Mouse (Mus musculus): ENCODE data around the gene D430041D05Rik. TPM values are rescaled to one million over a fixed set of nuclear protein-coding genes. Genes with fewer than 3 reads are reported as not detected.
"Not testable (repeated sequence)": the region's sequence is repeated elsewhere in the genome, so short reads cannot be mapped to it uniquely, and the experiment has no call there.

D430041D05Rik gene
- polyA plus RNA-seq, 1 experiment from 2014 or later = 1.7 TPM

- H3K4me3 ChIP-seq = no peak overlapping the region
- DNase-seq (ENCODE audit: low spot score) = no peak
- WGBS = 85% methylated on average over 5 of the region's 5 CpGs
Measured at GRCm38 (mm10) chr2:104124071-104124470, 286.7 kb downstream of the D430041D05Rik start.

GRCm38 (mm10) chr2:104123540-104123939 lies 287.3 kb downstream of the D430041D05Rik start:
- Histone ChIP-seq H3K9me3 (no peaks in the 10 kb centered on the region), H3K36me3 (no peaks in the 10 kb centered on the region), H3K4me3 (peak overlapping the region; percentile 81), H3K4me1 (replicated peaks) (peaks cover 24% of the 10 kb centered on the region), H3K27ac (peak overlapping the region; percentile 87; the same call in 1 of the 2 replicates), H3K27me3 (ENCODE audit: insufficient read depth, poor library complexity, severe bottlenecking) (peaks cover 48% of the 10 kb centered on the region)
- 48% methylated on average over 3 of the region's 3 CpGs for WGBS
- no peak for DNase-seq (ENCODE audit: low spot score)

More at GRCm38 (mm10) chr2:104124071-104124470, 286.7 kb downstream of the D430041D05Rik start:
- Histone ChIP-seq H3K4me1 (replicated peaks) (peaks cover 21% of the 10 kb centered on the region), H3K27ac (no peak overlapping the region), H3K27me3 (ENCODE audit: insufficient read depth, poor library complexity, severe bottlenecking) (peaks cover 48% of the 10 kb centered on the region), H3K9me3 (no peaks in the 10 kb centered on the region), H3K36me3 (no peaks in the 10 kb centered on the region)

DNA sequence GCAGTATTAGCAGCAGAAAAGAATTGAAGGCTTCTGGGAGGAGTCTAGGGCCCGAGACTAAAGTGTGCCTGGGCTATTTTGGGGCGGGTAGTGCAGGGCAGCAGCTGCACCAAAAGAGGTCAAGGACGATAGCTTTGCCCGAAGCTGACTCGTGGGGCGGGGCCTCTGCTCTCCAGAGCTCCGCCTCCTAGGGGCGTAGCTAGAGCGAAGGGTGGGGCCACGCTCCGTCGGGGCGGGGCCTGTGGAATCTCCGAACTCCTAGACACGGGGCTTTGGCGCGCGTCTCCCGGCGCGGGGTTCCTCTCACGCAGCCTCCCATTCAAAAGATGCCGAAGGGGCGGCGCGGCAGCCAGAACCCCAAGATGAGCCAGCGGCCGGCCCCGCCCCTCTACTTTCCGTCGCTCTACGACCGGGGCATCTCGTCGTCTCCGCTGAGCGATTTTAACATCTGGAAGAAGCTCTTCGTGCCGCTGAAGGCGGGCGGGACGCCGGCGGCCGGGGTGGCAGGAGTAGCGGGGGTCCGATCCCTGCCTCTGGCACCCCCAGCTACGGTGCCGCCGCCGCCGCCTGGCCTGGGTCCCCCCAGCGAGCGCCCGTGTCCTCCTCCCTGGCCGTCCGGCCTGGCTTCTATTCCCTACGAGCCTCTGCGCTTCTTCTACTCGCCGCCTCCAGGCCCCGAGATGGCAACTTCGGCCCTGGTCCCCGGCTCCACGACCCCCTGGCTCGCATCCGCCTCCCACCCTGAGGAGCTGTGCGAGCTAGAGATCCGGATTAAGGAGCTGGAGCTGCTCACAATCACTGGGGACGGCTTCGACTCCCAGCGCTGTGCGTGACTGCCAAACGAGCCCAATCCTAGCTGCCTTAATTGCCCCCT lies 288.1 kb downstream of the D430041D05Rik start, which contains the start of gene A930018P22Rik:
A930018P22Rik (plus strand) TSS at position 265 of the 874 bp plus-strand sequence.
- H3K9me3 ChIP-seq = no peaks in the 10 kb centered on the region
- peak; percentile 92 for DNase-seq (ENCODE audit: low spot score)
- H3K4me1 ChIP-seq (replicated peaks) = peaks cover 24% of the 10 kb centered on the region
- no peaks in the 10 kb centered on the region for H3K36me3 ChIP-seq
- WGBS = under 1% methylated on average over 74 of the region's 74 CpGs
- H3K27me3 ChIP-seq (ENCODE audit: insufficient read depth, poor library complexity, severe bottlenecking) = peaks cover 48% of the 10 kb centered on the region
- peak within 1 kb of the TSS; percentile 87 for H3K27ac ChIP-seq
- peak within 1 kb of the TSS; percentile 81 for H3K4me3 ChIP-seq

DNA sequence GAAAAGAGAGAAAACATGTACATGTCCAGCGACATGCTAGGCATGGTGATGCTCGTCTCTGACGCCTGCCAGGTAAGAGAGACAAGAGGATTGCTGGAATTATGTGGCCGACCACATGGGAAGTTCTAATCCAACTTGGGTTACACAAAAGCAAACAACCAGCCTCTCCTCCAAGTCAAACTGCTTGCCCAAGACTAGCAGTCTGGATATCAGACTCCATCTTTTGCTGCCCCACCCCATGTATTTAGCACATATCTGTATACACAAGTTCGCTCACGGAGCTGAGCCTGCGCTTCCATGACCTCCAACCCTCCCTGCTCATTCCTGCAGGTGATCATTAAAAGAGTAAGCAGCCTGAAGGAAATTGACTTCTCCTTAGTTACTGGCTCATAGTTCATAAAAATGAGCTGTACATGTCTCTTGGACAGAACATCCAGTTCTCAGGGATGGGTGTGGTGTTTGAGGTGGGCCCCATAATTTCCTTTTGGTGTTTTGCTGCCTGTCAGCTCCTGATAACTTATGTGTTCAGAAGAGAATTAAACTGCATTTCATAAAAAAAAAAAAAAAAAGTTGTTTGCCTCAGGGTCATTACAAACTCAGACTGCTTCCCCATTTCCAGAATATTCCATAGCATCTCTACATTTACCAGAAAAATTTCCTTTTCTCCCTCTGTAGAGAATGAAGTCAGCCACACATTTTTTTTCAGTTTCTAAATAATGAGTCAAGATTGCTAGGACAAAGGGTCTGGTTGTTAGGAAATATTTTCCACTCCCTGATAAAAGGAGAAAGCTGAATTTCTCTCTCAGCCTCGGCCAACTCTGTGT lies 288.9 kb downstream of the D430041D05Rik start:
- H3K4me1 ChIP-seq (replicated peaks) = peaks cover 24% of the 10 kb centered on the region
- peak overlapping the region; percentile 87 for H3K27ac ChIP-seq
- H3K36me3 ChIP-seq = no peaks in the 10 kb centered on the region
- peaks cover 43% of the 10 kb centered on the region for H3K27me3 ChIP-seq (ENCODE audit: insufficient read depth, poor library complexity, severe bottlenecking)
- H3K9me3 ChIP-seq = no peaks in the 10 kb centered on the region
- no peak for DNase-seq (ENCODE audit: low spot score)
- H3K4me3 ChIP-seq = peak overlapping the region; percentile 81
- WGBS = 81% methylated on average over 8 of the region's 8 CpGs

DNA sequence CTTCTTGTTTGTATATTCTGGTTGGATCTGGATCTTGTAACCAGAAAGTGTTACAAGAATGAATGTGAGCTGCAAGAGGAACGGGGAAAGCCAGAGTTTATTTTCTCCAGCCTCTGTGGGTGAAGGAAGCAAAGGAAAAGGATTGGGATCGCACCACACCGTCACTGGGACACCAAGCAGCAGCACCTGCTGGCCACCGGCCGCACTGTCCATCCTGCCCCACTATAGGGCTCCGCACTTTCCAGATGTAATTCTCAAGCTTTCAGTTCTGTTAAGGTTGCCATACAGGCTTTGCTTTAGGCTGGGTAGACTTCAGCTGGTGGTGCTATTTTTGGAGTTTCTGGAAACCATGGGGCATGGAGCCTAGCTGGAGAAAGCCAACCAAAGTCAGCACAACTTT lies 290.5 kb downstream of the D430041D05Rik start:
- H3K4me1 ChIP-seq (replicated peaks) = peaks cover 24% of the 10 kb centered on the region
- H3K36me3 ChIP-seq = no peaks in the 10 kb centered on the region
- H3K27me3 ChIP-seq (ENCODE audit: insufficient read depth, poor library complexity, severe bottlenecking) = peaks cover 30% of the 10 kb centered on the region
- DNase-seq (ENCODE audit: low spot score) = no peak
- WGBS = 60% methylated on average over 6 of the region's 6 CpGs
- no peak overlapping the region for H3K27ac ChIP-seq
- no peaks in the 10 kb centered on the region for H3K9me3 ChIP-seq
- no peak overlapping the region for H3K4me3 ChIP-seq

DNA sequence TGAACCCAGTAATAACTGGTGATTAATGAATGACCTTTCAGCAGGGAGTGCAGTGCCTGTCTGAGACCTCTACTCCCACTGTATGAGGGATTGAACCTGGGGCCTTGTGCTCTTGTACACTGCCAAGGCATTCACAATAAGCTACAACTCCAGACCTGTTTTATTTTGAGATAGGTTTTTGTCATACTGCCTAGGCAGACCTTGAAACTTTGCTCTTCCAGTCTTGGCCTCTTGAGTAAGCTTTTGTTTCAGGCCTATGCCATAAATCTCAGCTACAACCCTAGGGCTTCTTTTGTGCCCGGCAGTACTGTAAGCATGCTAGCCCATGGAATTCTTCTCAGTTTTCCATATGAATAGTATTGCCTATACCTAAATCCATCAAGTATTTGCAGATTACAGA lies 291.7 kb downstream of the D430041D05Rik start:
- Histone ChIP-seq H3K27me3 (ENCODE audit: insufficient read depth, poor library complexity, severe bottlenecking) (peaks cover 20% of the 10 kb centered on the region), H3K4me1 (replicated peaks) (peaks cover 24% of the 10 kb centered on the region), H3K4me3 (no peak overlapping the region), H3K36me3 (0 out of 2 replicates have a peak, but pooled peaks cover 1% of the 10 kb centered on the region), H3K9me3 (no peaks in the 10 kb centered on the region), H3K27ac (no peak overlapping the region)
- no peak for DNase-seq (ENCODE audit: low spot score)
- WGBS = 92% methylated on average over 1 of the region's 1 CpGs

- DNase-seq (ENCODE audit: low spot score); H3K9me3 ChIP-seq; H3K4me3 ChIP-seq; H3K36me3 ChIP-seq; H3K4me1 ChIP-seq (replicated peaks); H3K27me3 ChIP-seq (ENCODE audit: insufficient read depth, poor library complexity, severe bottlenecking); H3K27ac ChIP-seq: not testable (repeated sequence)
Measured at GRCm38 (mm10) chr2:104117173-104117572, 293.6 kb downstream of the D430041D05Rik start.

DNA sequence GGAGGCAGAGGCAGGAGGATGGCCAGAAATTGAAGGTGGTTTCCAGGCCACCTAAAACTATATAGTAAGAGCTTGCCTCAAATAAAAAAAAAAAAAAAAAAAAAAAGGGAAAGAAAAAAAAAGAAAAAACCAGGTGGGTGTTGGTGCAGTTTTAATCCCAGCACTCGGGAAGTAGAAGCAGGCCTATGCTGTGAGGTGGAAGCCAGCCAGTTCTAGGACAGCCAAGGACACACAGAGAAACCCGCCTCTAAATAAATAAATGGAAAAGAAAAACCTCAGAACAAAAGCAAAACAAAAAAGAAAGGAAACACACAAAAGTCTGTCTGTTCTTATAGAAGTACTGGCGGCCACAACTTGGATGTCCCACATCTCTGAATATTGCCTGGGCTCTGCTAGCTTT lies 295.9 kb downstream of the D430041D05Rik start:
- Histone ChIP-seq H3K27me3 (ENCODE audit: insufficient read depth, poor library complexity, severe bottlenecking) (no peaks in the 10 kb centered on the region), H3K27ac (no peak overlapping the region), H3K4me1 (replicated peaks) (0 out of 2 replicates have a peak, but pooled peaks cover 3% of the 10 kb centered on the region), H3K9me3 (no peaks in the 10 kb centered on the region), H3K4me3 (no peak overlapping the region), H3K36me3 (0 out of 2 replicates have a peak, but pooled peaks cover 10% of the 10 kb centered on the region)
- no peak for DNase-seq (ENCODE audit: low spot score)
- 84% methylated on average over 3 of the region's 3 CpGs for whole genome bisulfite sequencing

DNA sequence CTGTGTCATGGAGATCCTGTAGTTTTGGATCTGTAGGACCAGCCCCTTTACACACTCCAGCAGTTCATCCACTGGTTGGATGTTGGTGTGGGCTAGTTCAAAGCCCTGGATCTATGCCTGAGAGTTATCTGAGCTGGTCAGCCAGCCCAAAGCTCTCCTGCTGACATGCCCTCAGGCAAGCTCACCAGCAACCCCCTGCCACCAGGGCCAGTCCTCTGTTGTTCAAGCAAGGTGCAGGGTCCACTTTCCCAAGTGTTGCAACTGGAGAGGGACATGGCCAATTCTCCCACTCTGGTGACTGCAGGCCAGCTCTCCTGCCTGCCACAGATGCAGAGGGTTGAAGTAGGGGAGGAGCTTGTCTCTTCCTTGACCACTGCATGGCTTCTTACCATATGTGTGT lies 297.2 kb downstream of the D430041D05Rik start:
- not testable (repeated sequence) for H3K4me3 ChIP-seq; H3K9me3 ChIP-seq; H3K27ac ChIP-seq; DNase-seq (ENCODE audit: low spot score); H3K4me1 ChIP-seq (replicated peaks); H3K27me3 ChIP-seq (ENCODE audit: insufficient read depth, poor library complexity, severe bottlenecking)
- H3K36me3 ChIP-seq = 0 out of 2 replicates have a peak, but pooled peaks cover 10% of the 10 kb centered on the region

DNA sequence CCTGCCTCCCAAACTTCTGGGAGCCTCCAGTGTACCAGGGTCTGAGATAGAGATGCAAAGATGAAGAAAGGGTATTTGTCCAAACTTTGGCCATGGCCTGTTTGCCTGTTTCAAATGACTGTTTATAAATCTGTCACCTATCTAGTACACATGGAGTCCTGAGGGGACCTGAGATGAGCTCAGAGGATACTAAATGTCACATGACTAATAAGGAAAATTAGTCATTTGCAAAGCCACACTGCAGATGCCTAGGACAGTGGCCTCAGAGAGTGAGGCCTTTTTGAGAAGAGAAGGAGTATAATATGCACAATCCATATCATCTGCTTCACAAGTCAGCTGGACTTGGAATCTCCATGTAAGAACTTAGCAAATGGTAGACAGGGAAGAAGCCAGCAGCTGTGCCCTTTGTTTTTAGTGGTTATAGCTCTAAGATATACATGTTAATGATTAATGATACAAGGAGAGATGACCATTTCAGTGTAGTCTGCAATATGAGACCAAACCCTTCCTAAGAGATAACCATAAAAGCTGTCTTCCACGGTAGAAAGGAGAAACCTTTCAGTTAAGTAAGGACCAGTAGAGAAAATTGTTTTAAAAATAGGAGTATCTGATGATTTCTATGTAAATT lies 299.5 kb downstream of the D430041D05Rik start:
- no CpG with 5 or more reads among the region's 1 CpGs for WGBS
- H3K27ac ChIP-seq; H3K4me1 ChIP-seq (replicated peaks); H3K4me3 ChIP-seq; H3K9me3 ChIP-seq; DNase-seq (ENCODE audit: low spot score); H3K27me3 ChIP-seq (ENCODE audit: insufficient read depth, poor library complexity, severe bottlenecking): not testable (repeated sequence)
- H3K36me3 ChIP-seq = 0 out of 2 replicates have a peak, but pooled peaks cover 10% of the 10 kb centered on the region

- Histone ChIP-seq H3K27me3 (ENCODE audit: insufficient read depth, poor library complexity, severe bottlenecking) (no peaks in the 10 kb centered on the region), H3K9me3 (no peaks in the 10 kb centered on the region), H3K27ac (no peak overlapping the region), H3K4me1 (replicated peaks) (no peaks in the 10 kb centered on the region), H3K4me3 (no peak overlapping the region), H3K36me3 (0 out of 2 replicates have a peak, but pooled peaks cover 10% of the 10 kb centered on the region)
- DNase-seq (ENCODE audit: low spot score) = no peak
- WGBS = 94% methylated on average over 4 of the region's 4 CpGs
Measured at GRCm38 (mm10) chr2:104110031-104110430, 300.8 kb downstream of the D430041D05Rik start.

GRCm38 (mm10) chr2:104109528-104109927 lies 301.3 kb downstream of the D430041D05Rik start:
- no peak overlapping the region for H3K27ac ChIP-seq
- H3K4me3 ChIP-seq = no peak overlapping the region
- H3K36me3 ChIP-seq = 0 out of 2 replicates have a peak, but pooled peaks cover 10% of the 10 kb centered on the region
- H3K9me3 ChIP-seq = no peaks in the 10 kb centered on the region
- H3K4me1 ChIP-seq (replicated peaks) = no peaks in the 10 kb centered on the region
- H3K27me3 ChIP-seq (ENCODE audit: insufficient read depth, poor library complexity, severe bottlenecking) = no peaks in the 10 kb centered on the region
- DNase-seq (ENCODE audit: low spot score) = no peak
- 74% methylated on average over 2 of the region's 2 CpGs for WGBS
